Mouse (Mus musculus): ENCODE measurements around the gene Scmh1. TPM values are rescaled to one million over a fixed set of nuclear protein-coding genes. Genes with fewer than 3 reads are reported as not detected.
"Not testable (repeated sequence)": the region's sequence is repeated elsewhere in the genome, so short reads cannot be mapped to it uniquely, and the experiment has no call there.

Gene Scmh1
- polyA plus RNA-seq, 1 experiment from 2014 or later = 39.8 TPM

GRCm38 (mm10) chr4:120380811-120381391 lies 24.2 kb upstream of the Scmh1 start:
- in situ Hi-C loops (cut with MboI; ENCODE audit: low pct_unique_long_range_greater_than_20kb) = no loop called here
- ChIA-PET POLR2A (interaction anchor here (0.8 to 1.3 kb wide), 2 partner anchors 234 to 252 kb away, joined by 3 read pairs; no protein-coding TSS in a partner anchor), CTCF (interaction anchor here (0.8 to 2.8 kb wide), 12 partner anchors 8 to 194 kb away, joined by 3 to 29 read pairs (median 6); partner anchors contain the start of gene Scmh1)
- no peaks in the 10 kb centered on the region for H3K27me3 ChIP-seq
- TF ChIP-seq CTCF (IDR thresholded peaks at IDR 0.05) = peak; percentile 95
- ATAC-seq (peak; percentile 87), DNase-seq (ENCODE audit: low read depth, low spot score) (peak; percentile 95)

- DNase-seq (ENCODE audit: low read depth, low spot score) (no peak), ATAC-seq (no peak)
- TF ChIP-seq CTCF (IDR thresholded peaks at IDR 0.05) = no peak
- POLR2A ChIA-PET = no interaction called here
- CTCF ChIA-PET = no interaction called here
- H3K27me3 ChIP-seq = no peaks in the 10 kb centered on the region
- in situ Hi-C loops (cut with MboI; ENCODE audit: low pct_unique_long_range_greater_than_20kb) = no loop called here
Measured at GRCm38 (mm10) chr4:120385496-120385895, 19.6 kb upstream of the Scmh1 start.

- TF ChIP-seq CTCF (IDR thresholded peaks at IDR 0.05) = peak; percentile 72
- ChIA-PET CTCF (interaction anchor here (0.6 to 1.2 kb wide), 4 partner anchors 10 to 295 kb away, joined by 3 to 4 read pairs (median 3); no protein-coding TSS in a partner anchor), POLR2A (interaction anchor here (1.2 kb wide), 1 partner anchor 182 kb away, joined by 3 read pairs; no protein-coding TSS in a partner anchor)
- no peaks in the 10 kb centered on the region for H3K27me3 ChIP-seq
- DNase-seq (ENCODE audit: low read depth, low spot score) = no peak
- in situ Hi-C loops (cut with MboI; ENCODE audit: low pct_unique_long_range_greater_than_20kb) = no loop called here
- peak; percentile 44 for ATAC-seq
Measured at GRCm38 (mm10) chr4:120387496-120387895, 17.6 kb upstream of the Scmh1 start.

- POLR2A ChIA-PET = no interaction called here
- in situ Hi-C loops (cut with MboI; ENCODE audit: low pct_unique_long_range_greater_than_20kb) = no loop called here
- no peak for TF ChIP-seq CTCF (IDR thresholded peaks at IDR 0.05)
- no peak for ATAC-seq
- CTCF ChIA-PET = interaction anchor here (1.1 to 1.2 kb wide), 2 partner anchors 139 to 295 kb away, joined by 3 read pairs; no protein-coding TSS in a partner anchor
- H3K27me3 ChIP-seq = no peaks in the 10 kb centered on the region
- DNase-seq (ENCODE audit: low read depth, low spot score) = no peak
Measured at GRCm38 (mm10) chr4:120387968-120388367, 17.1 kb upstream of the Scmh1 start.

- TF ChIP-seq CTCF (IDR thresholded peaks at IDR 0.05) = no peak
- no peak for ATAC-seq
- ChIA-PET CTCF (interaction anchor here (1.3 to 1.4 kb wide), 2 partner anchors 9 to 16 kb away, joined by 3 read pairs; partner anchors contain the start of gene Scmh1), POLR2A (no interaction called here)
- no peak for DNase-seq (ENCODE audit: low read depth, low spot score)
- no peaks in the 10 kb centered on the region for H3K27me3 ChIP-seq
- in situ Hi-C loops (cut with MboI; ENCODE audit: low pct_unique_long_range_greater_than_20kb) = no loop called here
Measured at GRCm38 (mm10) chr4:120388998-120389542, 16.0 kb upstream of the Scmh1 start.

GRCm38 (mm10) chr4:120389546-120389945 lies 15.5 kb upstream of the Scmh1 start:
- ATAC-seq (no peak), DNase-seq (ENCODE audit: low read depth, low spot score) (no peak)
- in situ Hi-C loops (cut with MboI; ENCODE audit: low pct_unique_long_range_greater_than_20kb) = no loop called here
- ChIA-PET POLR2A (no interaction called here), CTCF (interaction anchor here (1.3 to 1.4 kb wide), 2 partner anchors 9 to 15 kb away, joined by 3 read pairs; partner anchors contain the start of gene Scmh1)
- TF ChIP-seq CTCF (IDR thresholded peaks at IDR 0.05) = no peak
- H3K27me3 ChIP-seq = no peaks in the 10 kb centered on the region

GRCm38 (mm10) chr4:120391591-120391990 lies 13.5 kb upstream of the Scmh1 start:
- no peak for DNase-seq (ENCODE audit: low read depth, low spot score)
- TF ChIP-seq CTCF (IDR thresholded peaks at IDR 0.05) = no peak
- H3K27me3 ChIP-seq = no peaks in the 10 kb centered on the region
- in situ Hi-C loops (cut with MboI; ENCODE audit: low pct_unique_long_range_greater_than_20kb) = loop anchor here (5.0 kb wide), 1 partner anchor 286 kb away; no protein-coding TSS in a partner anchor
- ChIA-PET CTCF (no interaction called here), POLR2A (no interaction called here)
- no peak for ATAC-seq

- CTCF ChIA-PET = no interaction called here
- no peaks in the 10 kb centered on the region for H3K27me3 ChIP-seq
- in situ Hi-C loops (cut with MboI; ENCODE audit: low pct_unique_long_range_greater_than_20kb) = loop anchor here (5.0 kb wide), 1 partner anchor 285 kb away; no protein-coding TSS in a partner anchor
- no peak for TF ChIP-seq CTCF (IDR thresholded peaks at IDR 0.05)
- POLR2A ChIA-PET = no interaction called here
- ATAC-seq = no peak
- no peak for DNase-seq (ENCODE audit: low read depth, low spot score)
Measured at GRCm38 (mm10) chr4:120392341-120392740, 12.7 kb upstream of the Scmh1 start.

- no peak for TF ChIP-seq CTCF (IDR thresholded peaks at IDR 0.05)
- no peak for ATAC-seq
- DNase-seq (ENCODE audit: low read depth, low spot score) = no peak
- no peaks in the 10 kb centered on the region for H3K27me3 ChIP-seq
- ChIA-PET CTCF (no interaction called here), POLR2A (no interaction called here)
- in situ Hi-C loops (cut with MboI; ENCODE audit: low pct_unique_long_range_greater_than_20kb) = loop anchor here (5.0 kb wide), 1 partner anchor 285 kb away; no protein-coding TSS in a partner anchor
Measured at GRCm38 (mm10) chr4:120392748-120393147, 12.3 kb upstream of the Scmh1 start.

- DNase-seq (ENCODE audit: low read depth, low spot score) (no peak), ATAC-seq (no peak)
- ChIA-PET POLR2A (no interaction called here), CTCF (no interaction called here)
- TF ChIP-seq CTCF (IDR thresholded peaks at IDR 0.05) = no peak
- no peaks in the 10 kb centered on the region for H3K27me3 ChIP-seq
- in situ Hi-C loops (cut with MboI; ENCODE audit: low pct_unique_long_range_greater_than_20kb) = no loop called here
Measured at GRCm38 (mm10) chr4:120400251-120400650, 4.8 kb upstream of the Scmh1 start.

GRCm38 (mm10) chr4:120402105-120402504 lies 3.0 kb upstream of the Scmh1 start:
- in situ Hi-C loops (cut with MboI; ENCODE audit: low pct_unique_long_range_greater_than_20kb); DNase-seq (ENCODE audit: low read depth, low spot score); H3K27me3 ChIP-seq; CTCF ChIA-PET; POLR2A ChIA-PET; ATAC-seq: not testable (repeated sequence)

Data from Patski (cell line).